10 mouse cellular contexts compared by ENCODE assay signal in genomic region chr19:41204159-41205081, GRCm38 (mm10). TPM values are rescaled to one million over a fixed set of nuclear protein-coding genes. Genes with fewer than 3 reads are reported as not detected.
DNase-seq lines count a peak whose midpoint lies in the region; ATAC-seq and TF ChIP-seq lines count a peak whose summit lies in the region.
"Had no signal": no experiment of that assay in that cellular context is flagged by ENCODE, and none has a peak within 500 bp of the region (broad histone marks: within the 10 kb centered on the region; RNA-seq: fewer than 3 reads in every experiment).

No protein-coding gene starts in this region.

- no peak overlapping the region for H3K27ac ChIP-seq in layer of hippocampus, adult 2 months

- H3K4me3 ChIP-seq in layer of hippocampus, adult 2 months: no peak overlapping the region

- peak; percentile 80 for TF ChIP-seq CTCF in layer of hippocampus, adult 2 months (conservative IDR thresholded peaks at IDR 0.05)

- no peak for ATAC-seq in megakaryocyte, adult 5-6 weeks (ENCODE audit: poor library complexity, severe bottlenecking)
- ATAC-seq: inflammation-experienced regulatory T-cells, adult 6 months had no signal

- peak; percentile 19 to 32 for DNase-seq in cerebellum, postnatal 14 days
- no peak for DNase-seq in cerebellum, adult 18-20 months
- peak in 1 of 2 experiments; percentile 36 for DNase-seq in layer of hippocampus, adult 2 months (ENCODE audit: low spot score in 2 of 2)
- no peak for DNase-seq in layer of hippocampus, adult 9-11 months
- DNase-seq in 416B (ENCODE audit: low read depth): peak; percentile 18
- peak; percentile 13 for DNase-seq in heart, adult 8-10 months (ENCODE audit: low spot score)
- DNase-seq in thymus, postnatal 25 days: no peak
- DNase-seq: right cerebral cortex, postnatal 25 days had no signal

RNA-seq across cellular contexts. Expression of gene Tll2, which starts 2.2 kb away (rescaled TPM):
- under 1 TPM; 0.61 to 0.69 TPM for total RNA-seq in layer of hippocampus, adult 2 months (2021)
- 1 to 10 TPM in 1 of 4 experiments, under 1 TPM in 3; 0.12 to 1.0 (median 0.46) TPM for total RNA-seq in heart, adult 8-10 months (2022)
- not detected in 2 replicates for total RNA-seq in megakaryocyte, adult 5-6 weeks (2015)
- not detected in 2 replicates for total RNA-seq in megakaryocyte, adult 5-6 weeks (2017)

RNA-seq across cellular contexts. Expression of gene Tm9sf3, which starts 59.4 kb away (rescaled TPM):
- total RNA-seq in layer of hippocampus, adult 2 months (2021): 100 to 1,000 TPM; 114 to 118 TPM
- total RNA-seq in heart, adult 8-10 months (2022): 10 to 100 TPM; 65.2 to 73.0 (median 67.7) TPM
- 134 and 153 TPM in 2 replicates for total RNA-seq in megakaryocyte, adult 5-6 weeks (2015)
- total RNA-seq in megakaryocyte, adult 5-6 weeks (2017): 234 and 235 TPM in 2 replicates

Comparison
In these comparisons a context has a peak if more than half of its experiments do, and no peak if none do; other contexts are left out.
1. DNase-seq: peak in cerebellum, postnatal 14 days (2 of 2), 416B (single experiment) and heart, adult 8-10 months (single experiment); none in cerebellum, adult 18-20 months (0 of 2), layer of hippocampus, adult 9-11 months (single experiment) and thymus, postnatal 25 days (single experiment).